Mouse (Mus musculus) liver, postnatal 0 days (tissue): ENCODE measurements at regions not wholly inside any gene's neighbourhood (a gene's known extent, or its start where the extent isn't known, plus 50 kb on each side); places are given as distances from the start of the nearest gene placed in this dataset.

Source experiments
- CTCF ChIP-seq: sonication (generic); IDR thresholded peaks from 2 replicates; pipeline ENCODE4 v1.5.1; 2016; ENCODE audit warnings: antibody characterized with exemption, low read depth
- EP300 ChIP-seq: IDR thresholded peaks from 2 replicates; pipeline ENCODE4 v1.6.1; 2016; ENCODE audit warnings: antibody characterized with exemption, low read depth, mild to moderate bottlenecking

DNA sequence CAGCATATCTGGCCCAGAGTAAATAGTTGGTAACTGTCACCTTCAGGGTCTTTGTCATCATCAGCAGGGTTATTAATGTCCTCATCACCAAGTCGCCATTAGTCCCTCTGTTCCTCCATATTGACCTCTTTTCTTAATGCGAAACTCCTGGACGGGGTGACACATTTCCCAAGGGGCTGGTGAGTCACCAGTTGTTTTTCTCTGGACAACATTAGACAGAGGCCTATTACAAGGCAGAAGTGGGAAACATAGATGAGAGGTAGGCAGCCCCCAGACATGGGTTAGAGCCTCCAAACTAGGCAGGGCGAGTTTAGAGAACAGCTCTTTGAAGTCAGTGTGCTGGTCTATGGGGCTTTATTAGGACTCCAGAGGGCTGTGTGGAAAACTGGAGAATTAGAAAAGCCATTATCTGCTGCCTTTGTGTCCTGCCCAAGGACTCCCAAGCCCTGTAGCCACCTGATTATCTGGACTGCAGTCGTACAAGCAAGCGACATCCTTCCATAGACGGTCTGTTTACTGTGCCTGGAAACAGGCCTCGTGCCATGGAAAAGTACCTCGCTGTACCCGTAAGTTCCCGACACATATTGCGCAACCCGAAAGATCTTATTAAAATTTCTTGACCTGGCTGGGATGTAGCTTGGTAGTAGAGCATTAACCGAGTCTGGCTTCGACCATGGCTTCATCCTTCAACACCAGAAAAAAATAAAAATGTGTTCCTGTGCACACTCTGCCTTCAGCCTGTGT lies 136.6 kb upstream of the Mkln1 start:
- no peak for TF ChIP-seq CTCF
- TF ChIP-seq EP300, result no peak
